Mouse (Mus musculus): ENCODE data around the gene Adarb1.
"Not testable (repeated sequence)": the region's sequence is repeated elsewhere in the genome, so short reads cannot be mapped to it uniquely, and the experiment has no call there.

Adarb1 gene

GRCm38 (mm10) chr10:77305766-77306165 lies 112.3 kb downstream of the Adarb1 start:
- no peak for DNase-seq

- DNase-seq, result no peak
These were observed 113.1 kb downstream of the Adarb1 start for GRCm38 (mm10) chr10:77304840-77305533.

GRCm38 (mm10) chr10:77304362-77304761 lies 113.7 kb downstream of the Adarb1 start:
- no peak for DNase-seq

GRCm38 (mm10) chr10:77300934-77301297 lies 117.2 kb downstream of the Adarb1 start:
- DNase-seq, result no peak

- DNase-seq, result no peak
These were observed 117.7 kb downstream of the Adarb1 start for GRCm38 (mm10) chr10:77300237-77300933.

GRCm38 (mm10) chr10:77299194-77299593 lies 118.9 kb downstream of the Adarb1 start:
- DNase-seq, result no peak

- no peak for DNase-seq
These were observed 119.4 kb downstream of the Adarb1 start for GRCm38 (mm10) chr10:77298621-77299020.

GRCm38 (mm10) chr10:77294691-77295090 lies 123.4 kb downstream of the Adarb1 start:
- no peak for DNase-seq

- no peak for DNase-seq
These were observed 127.3 kb downstream of the Adarb1 start for GRCm38 (mm10) chr10:77290624-77291366.

GRCm38 (mm10) chr10:77289559-77289958 lies 128.5 kb downstream of the Adarb1 start:
- no peak for DNase-seq

- no peak for DNase-seq
These were observed 129.4 kb downstream of the Adarb1 start for GRCm38 (mm10) chr10:77288639-77289195.

GRCm38 (mm10) chr10:77287626-77288025 lies 130.4 kb downstream of the Adarb1 start:
- no peak for DNase-seq

- no peak for DNase-seq
These were observed 133.2 kb downstream of the Adarb1 start for GRCm38 (mm10) chr10:77284832-77285231.

GRCm38 (mm10) chr10:77282822-77283221 lies 135.2 kb downstream of the Adarb1 start:
- DNase-seq, result peak; percentile 47 to 49

- not testable (repeated sequence) for DNase-seq
These were observed 136.0 kb downstream of the Adarb1 start for GRCm38 (mm10) chr10:77282085-77282484.

GRCm38 (mm10) chr10:77273798-77274197 lies 144.3 kb downstream of the Adarb1 start:
- DNase-seq, result no peak

- no peak for DNase-seq
These were observed 144.9 kb downstream of the Adarb1 start for GRCm38 (mm10) chr10:77272980-77273730.

GRCm38 (mm10) chr10:77269129-77269528 lies 148.9 kb downstream of the Adarb1 start:
- no peak for DNase-seq

- DNase-seq, result no peak
These were observed 151.0 kb downstream of the Adarb1 start for GRCm38 (mm10) chr10:77267027-77267426.

GRCm38 (mm10) chr10:77266281-77266680 lies 151.8 kb downstream of the Adarb1 start:
- no peak for DNase-seq

- no peak for DNase-seq
These were observed 157.7 kb downstream of the Adarb1 start for GRCm38 (mm10) chr10:77260166-77260875.
